Mouse (Mus musculus) frontal cortex, postnatal 14 days (tissue): ENCODE data around the gene Plagl2.

Experiments
- DNase-seq, 2 experiments: peaks; one replicate each; pipeline ENCODE4 v3.0.0; 2022; ENCODE audit warnings: low spot score in 2 of 2

The Plagl2 gene

DNA sequence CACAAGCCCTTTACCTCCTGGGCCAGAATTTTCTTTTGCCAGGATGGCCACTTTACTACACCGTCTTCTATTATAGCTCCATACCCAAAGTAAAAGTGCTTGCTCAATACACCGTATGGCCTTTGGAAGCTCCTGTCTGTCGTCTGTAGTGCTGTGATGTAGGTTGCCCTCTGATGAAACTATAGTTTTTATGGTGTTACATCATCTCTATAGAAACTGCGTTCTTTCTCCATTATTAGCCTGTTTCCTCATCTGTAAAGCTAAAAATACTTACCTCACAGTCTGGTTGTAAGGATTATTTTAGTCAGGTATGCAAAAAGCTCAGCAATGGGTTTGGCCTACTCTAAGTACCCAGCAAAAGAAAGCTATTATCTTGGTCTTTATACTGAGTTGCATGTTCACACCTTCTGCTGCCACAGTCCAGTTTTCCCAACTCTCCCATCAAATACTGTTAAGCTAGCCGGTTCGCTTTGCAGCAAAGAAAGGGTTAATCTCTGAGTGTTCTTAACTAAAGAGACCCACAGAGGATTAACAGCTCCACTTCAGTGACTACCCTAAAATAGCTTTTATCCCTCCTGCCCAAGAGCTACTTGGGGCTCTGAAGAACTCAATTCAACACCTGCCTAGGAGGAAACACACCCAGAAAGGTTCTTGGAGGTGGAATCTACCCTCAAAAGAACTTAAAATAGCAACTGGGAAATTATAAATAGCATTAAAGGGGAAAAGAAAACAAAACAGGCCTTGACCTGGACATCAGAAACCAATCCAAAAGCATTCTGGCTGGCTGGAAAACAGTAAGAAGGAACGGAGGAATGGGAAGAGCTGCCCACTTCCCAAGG lies 2.0 kb downstream of the Plagl2 start:
- DNase-seq: no peak

DNA sequence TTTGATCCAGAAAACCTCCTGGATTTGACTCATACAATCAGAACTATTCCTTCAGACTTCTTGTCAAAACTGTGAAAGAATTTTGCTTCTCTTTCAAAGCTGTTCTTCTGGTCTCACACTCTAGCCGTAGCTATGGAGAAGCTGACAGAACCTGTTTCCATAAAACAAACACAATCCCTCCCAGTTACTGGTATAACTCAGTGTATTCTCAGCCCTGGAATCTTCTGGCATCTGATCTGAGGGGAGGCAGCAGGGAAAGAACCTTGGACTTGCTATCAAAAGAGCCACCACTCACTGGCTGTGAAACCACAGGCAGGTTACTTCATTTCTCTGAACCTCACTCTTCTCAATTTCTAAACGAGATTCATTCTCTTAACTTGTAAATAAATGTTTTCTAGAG lies 2.8 kb downstream of the Plagl2 start:
- no peak for DNase-seq

DNA sequence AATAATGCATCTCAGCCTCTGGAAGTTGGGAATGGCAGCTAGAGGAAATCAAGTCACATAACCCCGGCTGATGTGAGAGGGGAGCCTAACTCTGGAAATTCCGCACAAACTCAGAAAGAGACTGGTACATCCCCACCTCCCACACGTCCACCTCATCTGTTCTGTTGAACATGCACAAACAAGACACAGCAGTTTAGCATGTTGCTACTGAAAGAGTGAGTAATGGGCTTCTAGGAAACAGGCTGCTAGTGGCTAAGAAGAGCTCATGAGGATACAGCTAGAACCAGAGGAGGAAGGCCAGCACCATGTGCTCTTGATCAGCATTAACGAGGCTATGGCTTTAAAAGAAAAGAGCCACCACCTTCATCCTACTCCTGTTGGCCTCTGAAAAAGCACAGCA lies 3.3 kb downstream of the Plagl2 start:
- DNase-seq: no peak

DNA sequence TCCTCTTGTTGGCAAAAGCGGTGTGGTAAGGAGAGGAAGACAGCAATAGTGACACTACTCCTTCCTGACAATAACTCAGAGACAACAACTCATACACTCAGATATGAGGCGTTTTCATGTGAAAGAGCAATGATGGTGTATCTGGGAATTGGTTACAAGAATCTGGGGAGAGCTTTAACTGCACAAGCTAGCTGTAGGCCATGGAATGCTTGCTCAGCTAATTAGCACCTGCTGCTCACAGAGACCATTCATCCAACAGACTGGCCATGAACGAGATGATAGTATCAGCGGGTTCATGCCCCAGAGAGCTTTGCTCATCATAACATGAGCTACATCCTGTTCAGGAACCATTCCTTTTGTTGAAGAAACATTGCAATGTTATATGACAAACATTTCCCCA lies 4.0 kb downstream of the Plagl2 start:
- DNase-seq: no peak

DNA sequence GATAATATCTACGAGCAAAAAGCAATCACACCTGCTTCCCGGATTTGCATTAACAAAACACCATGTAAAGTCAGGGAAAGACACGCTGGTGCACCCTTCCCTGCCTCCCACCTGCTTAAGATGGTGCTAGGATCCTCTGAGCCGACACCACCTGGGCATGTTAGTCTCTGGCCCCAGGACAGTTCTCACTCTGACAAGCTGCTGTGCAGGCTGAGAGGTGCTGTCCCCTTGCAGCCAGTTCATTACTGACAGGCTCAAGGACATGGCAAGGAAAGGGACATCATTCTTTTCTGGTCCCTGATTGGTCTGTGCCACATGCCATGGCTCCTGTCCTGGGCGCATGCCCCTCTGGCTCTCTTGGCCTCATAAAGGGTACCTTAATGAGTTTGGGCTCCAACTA lies 12.7 kb downstream of the Plagl2 start:
- no peak for DNase-seq

DNA sequence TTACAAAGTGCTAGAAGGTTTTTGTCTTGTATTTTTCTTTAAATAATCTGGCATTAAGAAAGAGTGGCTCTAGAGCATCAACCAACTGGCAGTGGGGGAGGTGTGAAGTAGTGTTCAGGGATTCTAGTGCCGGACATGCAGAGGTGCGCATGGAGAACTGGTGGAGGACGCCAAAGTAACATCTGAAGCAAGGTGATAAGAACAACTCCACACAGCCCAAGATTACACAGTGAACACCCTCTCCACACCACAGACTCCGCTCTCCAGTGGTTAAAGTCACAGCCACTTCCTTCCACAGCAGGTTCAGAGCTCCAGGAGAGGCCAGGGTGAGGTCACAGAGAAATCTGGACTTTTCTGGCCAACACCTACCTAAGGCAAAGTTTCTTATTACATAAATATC lies 13.3 kb downstream of the Plagl2 start:
- DNase-seq: no peak

DNA sequence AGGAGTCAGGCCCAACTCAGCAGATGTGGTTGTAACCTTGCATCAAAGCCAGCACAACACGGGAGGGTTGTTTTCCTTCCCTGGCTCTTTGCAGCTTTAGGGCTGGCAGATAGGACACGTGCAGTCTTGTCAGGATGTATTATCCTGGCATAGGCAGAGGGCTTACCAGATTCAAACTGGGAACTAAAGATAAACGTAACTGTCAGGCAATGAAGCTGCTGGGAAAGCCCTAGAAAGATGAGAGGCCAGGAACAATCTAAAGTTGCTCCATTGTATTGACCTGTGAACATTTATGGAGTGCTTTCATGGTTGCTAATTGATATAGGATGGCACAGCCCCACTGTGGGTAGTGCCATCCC lies 15.7 kb downstream of the Plagl2 start:
- no peak for DNase-seq

DNA sequence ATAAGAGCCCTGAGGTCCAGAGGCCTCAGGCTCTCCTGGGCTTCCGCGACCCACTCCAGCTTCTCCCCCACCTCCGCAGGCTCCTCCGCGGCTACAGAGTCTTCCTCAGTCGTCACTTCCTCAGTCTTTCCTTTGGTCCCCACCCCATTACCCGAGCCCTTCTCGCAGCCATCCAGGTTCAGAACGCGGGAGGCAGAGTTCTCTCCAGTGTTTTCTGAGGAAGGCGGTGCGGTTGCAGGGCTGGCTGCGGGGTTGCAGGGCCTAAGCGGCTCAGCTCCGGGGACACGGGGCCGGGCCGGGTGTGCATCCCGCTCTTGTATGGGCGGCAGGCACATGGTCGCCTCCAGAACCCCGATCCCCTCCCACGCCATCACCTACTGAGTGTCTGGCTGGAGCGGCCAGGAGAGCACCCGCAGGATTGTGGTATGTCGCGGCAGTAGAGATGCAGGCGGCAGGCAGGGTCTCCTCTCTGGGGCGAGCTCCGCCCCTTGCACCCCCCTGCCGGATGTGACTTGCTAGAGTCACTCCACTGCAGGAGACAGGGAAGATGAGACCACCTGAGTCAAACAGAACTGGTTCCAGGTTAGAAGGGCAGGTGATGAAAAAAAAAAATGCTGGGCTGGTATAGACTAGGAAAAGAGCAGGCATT lies 16.2 kb downstream of the Plagl2 start, which contains the start of gene Tspyl3:
Gene Tspyl3, minus strand, starts transcription at position 496 of the 649 bp plus-strand sequence.
- DNase-seq: peak; percentile 55 to 61

DNA sequence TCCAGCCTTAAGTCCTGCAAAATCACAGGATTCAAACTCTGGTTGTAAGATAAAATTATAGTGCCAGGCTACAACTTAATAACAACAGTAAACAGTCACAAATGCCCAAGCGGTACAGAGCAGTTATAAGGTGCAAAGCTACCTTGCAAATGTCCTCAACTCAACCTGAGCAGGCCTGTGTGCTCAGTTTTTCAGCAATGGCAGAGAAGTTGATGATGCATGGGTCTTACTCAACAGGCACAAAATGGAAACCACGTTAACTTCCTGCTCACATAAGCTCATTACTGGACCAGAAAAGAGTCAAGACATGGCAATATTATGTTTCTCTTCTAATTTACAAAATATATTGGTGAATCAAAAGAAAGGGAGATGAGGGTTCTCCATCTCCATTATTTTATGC lies 18.7 kb downstream of the Plagl2 start:
- DNase-seq: no peak

DNA sequence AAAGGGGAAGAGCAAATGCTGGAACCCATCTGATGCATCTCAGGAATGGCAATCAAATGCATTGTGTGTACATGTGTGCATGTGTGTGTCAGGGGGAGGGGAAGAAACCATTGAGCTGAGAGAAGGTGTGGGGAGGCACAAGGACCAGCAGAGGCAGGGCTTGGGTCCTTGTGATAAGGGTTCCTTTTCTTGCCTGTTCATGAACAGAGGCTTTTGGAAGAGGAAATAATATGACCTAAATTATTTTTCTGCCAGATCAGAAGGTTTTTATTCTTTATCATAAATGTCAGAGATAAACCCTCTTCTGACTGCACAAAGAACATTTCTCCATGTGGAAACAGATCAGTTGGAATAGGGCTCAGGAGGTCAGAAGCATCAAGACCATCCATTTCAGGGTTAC lies 19.1 kb downstream of the Plagl2 start:
- no peak for DNase-seq

DNA sequence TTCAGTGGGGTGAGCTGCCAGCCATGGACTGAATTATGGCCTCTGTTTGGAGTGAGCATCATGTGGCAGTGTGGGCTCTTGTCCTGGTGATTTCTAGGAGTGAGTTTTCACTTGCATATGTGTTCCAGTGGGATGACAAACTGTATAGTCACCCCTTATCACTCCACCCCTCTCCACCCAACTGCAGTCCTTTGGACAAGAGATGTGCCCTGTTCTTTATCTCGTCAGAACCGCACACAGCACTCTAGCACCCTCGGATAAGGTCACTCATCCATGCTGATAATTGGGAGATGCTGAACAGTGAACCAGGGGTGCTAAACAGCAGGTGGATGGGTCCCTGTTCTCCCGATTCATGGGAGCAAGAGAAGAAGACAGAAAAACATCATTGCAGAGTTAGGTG lies 19.6 kb downstream of the Plagl2 start:
- no peak for DNase-seq

DNA sequence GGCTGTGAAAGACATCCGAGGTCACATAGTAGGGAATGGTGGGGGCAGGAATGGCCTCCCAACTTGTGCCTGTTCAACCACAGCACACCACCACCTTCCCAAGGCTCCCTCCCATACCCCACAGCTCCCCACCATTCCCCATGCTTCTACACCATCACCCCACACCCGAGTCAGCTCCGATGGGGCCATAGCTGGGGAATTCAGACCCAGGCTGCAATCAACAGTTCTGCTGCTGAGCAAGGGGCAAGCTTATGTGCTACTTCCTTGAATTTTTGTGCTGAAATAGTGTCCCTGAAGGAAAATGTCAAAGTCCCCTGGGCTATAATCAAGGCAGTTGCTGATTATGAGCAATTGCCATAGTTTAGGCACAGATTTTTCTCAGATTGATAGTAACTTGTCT lies 22.7 kb downstream of the Plagl2 start:
- no peak for DNase-seq

DNA sequence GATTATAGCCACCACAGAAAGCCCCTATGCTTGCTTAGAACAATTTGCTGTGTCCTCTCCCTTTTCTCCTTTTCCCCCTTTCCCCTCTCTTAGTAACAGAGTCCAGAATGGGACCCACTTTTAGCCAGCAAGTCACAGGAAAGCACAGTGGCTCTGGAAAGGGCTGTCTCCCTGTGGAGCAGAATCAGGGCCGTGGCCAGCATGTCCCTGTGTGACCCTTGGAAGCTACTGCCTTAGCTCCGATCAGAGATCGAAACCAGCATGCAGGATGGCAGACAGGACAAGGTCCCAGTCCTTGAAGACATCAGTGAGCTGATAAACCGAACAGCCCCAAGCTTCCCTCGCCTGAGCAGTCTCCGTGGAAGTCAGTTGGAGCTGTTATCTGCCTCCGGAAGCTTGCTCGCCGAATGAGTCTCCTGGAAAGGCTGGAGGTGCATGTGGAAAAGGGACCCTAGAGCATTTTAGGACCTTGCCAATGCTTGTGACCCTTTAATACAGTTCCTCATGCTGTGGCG lies 23.3 kb downstream of the Plagl2 start:
- no peak for DNase-seq

DNA sequence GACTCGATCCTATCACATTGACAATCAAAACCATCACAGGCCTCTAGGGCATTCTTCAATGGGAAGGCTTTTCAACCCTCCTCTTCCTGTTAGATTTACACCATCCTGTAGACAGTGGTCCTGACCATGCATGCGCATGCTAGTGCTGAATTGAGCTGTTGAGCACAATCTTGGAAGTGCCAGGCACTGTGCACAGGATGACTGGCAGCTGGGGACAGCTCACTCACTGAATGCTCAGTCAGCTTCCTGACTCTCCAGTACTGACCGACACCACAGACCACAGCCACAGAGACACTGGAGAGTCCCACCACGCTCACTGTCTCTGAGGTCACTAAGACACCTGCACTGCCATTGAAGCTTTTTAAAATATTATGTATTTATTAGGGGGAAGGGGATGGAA lies 25.8 kb downstream of the Plagl2 start:
- no peak for DNase-seq

DNA sequence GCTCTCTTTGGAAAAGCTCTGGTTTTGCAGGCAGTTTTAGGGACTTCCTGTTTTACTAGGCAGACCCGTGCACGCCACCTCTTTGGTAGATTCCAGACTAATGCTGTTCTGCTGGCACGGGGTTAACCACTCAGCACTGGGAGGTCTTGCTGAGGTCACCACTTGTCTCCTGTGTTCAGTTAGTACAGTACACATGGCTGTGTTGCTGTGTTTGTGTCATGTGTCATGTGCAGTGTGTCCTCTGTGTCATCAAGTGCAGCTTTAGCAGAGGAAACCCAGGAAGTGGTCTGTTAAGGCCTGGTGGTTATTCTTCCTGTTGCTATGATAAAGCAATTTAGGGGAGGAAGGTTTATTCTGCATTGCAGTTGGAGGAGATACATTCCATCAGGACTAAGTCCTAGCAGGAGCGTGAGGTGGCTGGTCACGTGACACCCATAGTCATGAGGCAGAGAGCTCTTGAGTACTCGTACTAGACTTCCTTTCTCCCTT lies 26.4 kb downstream of the Plagl2 start:
- DNase-seq: no peak

DNA sequence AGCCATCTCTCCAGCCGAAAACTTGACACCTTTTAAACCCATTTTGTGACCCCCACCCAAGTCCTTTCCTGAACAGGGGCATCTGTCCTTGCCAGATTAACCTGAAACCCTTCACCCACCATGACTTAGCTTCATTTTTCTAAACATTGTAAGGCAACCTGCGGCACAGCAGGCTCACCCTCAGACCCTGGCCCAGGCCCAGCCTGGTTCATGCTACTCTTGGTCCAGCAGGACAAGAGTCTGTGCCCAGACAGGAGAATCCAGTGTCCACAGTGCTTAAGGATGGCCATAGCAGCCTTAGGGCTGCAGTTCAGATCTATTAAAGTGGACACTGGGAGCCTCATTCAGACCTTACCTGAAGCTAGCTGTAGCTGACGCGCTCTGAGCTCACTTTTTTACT lies 27.9 kb downstream of the Plagl2 start:
- no peak for DNase-seq

DNA sequence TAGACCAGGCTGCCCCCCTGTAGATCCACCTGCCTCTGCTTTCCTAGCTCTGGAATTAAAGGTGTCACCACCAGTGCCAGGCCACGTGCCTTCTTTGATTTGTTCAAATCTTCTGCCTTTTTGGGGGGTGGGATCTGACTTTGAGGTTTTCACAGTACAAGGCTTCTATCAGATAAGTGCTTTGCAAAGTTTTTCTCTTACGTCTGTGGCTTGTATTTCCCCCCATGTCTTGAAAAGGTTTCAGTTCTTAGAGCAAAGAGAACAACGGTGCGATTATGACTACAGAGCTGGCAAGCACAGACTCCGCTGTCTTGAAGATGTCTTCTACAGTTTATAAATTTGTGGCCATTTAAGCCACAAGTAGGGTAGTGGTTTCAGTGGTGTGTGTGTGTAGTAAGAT lies 29.8 kb downstream of the Plagl2 start:
- DNase-seq: no peak

DNA sequence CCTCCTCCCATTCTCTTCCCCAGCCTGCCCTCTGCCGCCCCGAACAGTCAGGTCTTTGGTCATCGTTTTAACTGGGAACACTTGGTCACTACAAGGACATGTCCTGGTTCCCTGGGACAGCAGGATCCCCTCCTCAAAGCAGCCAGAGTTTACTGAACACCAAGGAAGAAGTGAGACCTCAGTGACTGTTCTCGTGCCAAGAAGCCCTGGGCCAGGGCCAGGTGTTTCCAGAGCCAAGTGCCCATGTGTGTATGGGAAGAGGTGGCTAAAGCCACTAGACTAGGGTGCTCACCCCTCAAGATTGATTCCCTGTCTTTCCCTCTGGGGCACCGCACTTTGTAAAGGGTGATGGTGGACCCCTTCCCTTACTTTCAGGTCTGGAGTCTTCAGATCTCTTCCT lies 31.9 kb downstream of the Plagl2 start:
- DNase-seq: no peak

DNA sequence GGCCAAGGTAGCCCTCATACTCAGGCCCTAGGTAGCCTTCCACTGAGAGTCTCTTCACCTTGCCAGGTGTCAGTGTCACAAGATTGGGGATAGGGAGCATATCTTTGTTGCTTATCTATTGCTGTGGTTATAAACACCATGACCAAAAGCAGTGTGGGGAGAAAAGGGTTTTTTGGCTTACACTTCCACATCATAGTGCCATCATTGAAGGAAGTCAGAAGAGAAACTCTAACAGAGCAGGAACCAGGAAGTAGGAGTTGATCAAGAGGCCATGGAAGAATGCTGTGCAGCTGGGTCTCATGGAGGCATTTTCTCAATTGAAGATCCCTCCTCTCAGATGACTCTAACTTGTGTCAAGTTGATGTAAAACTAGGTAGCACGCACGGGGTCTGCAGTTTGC lies 33.1 kb downstream of the Plagl2 start:
- no peak for DNase-seq

DNA sequence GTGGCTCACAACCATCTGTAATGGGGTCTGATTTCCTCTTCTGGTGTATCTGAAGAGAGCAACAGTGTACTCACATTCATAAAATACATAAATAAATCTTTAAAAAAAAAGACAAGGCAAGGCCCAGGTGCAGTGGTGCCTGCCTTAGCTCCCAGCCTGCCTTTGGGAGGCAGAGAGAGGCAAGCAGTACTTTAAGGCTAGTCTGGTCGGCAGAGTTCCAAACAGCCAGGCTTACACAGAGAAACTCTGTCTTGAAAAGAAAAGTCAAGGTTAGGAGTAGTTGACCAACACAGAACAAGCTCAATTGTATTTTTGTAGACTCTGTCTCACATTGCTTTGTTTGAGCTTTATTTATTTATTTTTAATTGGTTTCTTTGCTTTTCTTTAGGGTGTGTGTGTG lies 38.5 kb downstream of the Plagl2 start:
- no peak for DNase-seq

DNA sequence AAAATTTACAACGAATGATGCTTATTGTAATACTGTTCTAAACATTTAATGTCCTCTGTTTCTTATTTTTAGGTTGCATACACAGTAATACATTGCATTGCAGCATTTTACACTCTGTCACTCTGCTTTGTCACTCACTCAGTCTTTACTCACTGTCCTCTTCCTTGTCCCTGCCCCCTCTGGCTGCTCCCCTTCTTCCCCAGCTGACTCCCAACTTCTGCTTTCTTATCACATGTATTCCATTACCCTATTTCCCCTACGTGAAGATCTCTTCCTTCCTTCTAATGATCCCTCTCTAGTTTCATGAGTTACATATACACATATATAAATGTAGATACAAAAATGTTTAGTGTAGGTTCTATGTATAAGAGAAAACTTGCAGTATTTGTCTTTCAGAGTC lies 42.1 kb downstream of the Plagl2 start:
- no peak for DNase-seq

DNA sequence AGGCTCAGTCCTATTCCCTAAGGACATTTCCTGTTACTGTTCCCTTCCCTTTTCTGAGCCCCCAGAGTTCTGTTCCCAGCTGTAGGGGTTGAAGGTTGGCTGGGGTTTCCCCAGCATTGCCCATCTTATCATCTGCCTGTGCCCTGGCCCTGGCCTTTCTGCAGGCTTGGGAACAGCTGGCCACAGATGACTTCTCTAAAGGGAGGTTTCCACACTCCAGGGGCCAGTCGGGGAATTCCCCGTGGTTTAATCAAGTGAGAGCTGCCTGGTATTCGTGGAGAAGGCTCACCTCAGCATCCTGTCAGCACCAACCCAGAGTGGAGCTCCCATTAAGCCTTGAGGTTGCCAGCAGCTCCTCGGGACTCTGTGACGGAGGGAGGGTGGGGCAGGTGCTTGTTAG lies 42.7 kb downstream of the Plagl2 start:
- DNase-seq: no peak

DNA sequence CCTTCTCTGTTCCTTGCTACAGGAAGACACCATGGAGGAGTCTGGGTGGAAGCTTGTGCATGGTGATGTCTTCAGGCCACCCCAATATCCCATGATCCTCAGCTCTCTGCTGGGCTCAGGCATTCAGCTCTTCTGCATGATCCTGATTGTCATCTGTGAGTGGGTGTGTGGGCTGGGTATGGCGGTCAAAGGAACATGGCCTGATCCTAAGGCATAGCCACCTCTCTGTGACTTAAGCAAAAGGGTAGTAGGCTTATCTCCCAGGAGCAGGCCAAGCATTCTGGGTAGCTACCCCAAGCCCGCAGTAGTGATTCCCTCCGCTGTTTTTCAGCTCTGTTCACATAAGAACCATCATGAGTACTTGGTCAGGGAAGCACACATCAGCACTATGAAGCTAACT lies 47.0 kb downstream of the Plagl2 start:
- DNase-seq: no peak
